Mouse (Mus musculus): ENCODE measurements around the gene Nt5m. TPM values are rescaled to one million over a fixed set of nuclear protein-coding genes. Genes with fewer than 3 reads are reported as not detected.

Nt5m gene
- polyA plus RNA-seq, 1 experiment from 2014 or later, result 40.5 TPM

- no peak overlapping the region for H3K27ac ChIP-seq (ENCODE audit: low read depth, low read length)
- H3K36me3 ChIP-seq (ENCODE audit: control insufficient read depth, insufficient read depth, low read length), result no peaks in the 10 kb centered on the region; the same call in 1 of the 2 replicates
- H3K27me3 ChIP-seq (ENCODE audit: control insufficient read depth, insufficient read depth, low read length), result no peaks in the 10 kb centered on the region
- WGBS, result 71% methylated on average over 14 of the region's 14 CpGs
- H3K4me3 ChIP-seq (ENCODE audit: low read depth, low read length), result peak overlapping the region; percentile 71
- no peak overlapping the region for H3K9ac ChIP-seq (ENCODE audit: low read length)
- H3K4me2 ChIP-seq (ENCODE audit: low read depth, low read length, severe bottlenecking), result peak overlapping the region; percentile 88
- peak; percentile 45 for DNase-seq (ENCODE audit: low spot score)
- no peaks in the 10 kb centered on the region for H3K9me3 ChIP-seq (ENCODE audit: control insufficient read depth, low read length)
- peaks cover 5% of the 10 kb centered on the region; the same call in 1 of the 2 replicates for H3K4me1 ChIP-seq (replicated peaks; ENCODE audit: control insufficient read depth, insufficient read depth, low read length)
- no peak for ATAC-seq (replicated peaks; ENCODE audit: low FRiP score)
These were observed 30.9 kb upstream of the Nt5m start for GRCm38 (mm10) chr11:59808170-59808960.

GRCm38 (mm10) chr11:59809071-59809669, 30.1 kb upstream of the Nt5m start:
- Histone ChIP-seq H3K9me3 (ENCODE audit: control insufficient read depth, low read length) (no peaks in the 10 kb centered on the region), H3K4me1 (replicated peaks; ENCODE audit: control insufficient read depth, insufficient read depth, low read length) (peaks cover 5% of the 10 kb centered on the region; the same call in 1 of the 2 replicates), H3K4me3 (ENCODE audit: low read depth, low read length) (peak overlapping the region; percentile 71), H3K27ac (ENCODE audit: low read depth, low read length) (peak overlapping the region; percentile 94; the same call in 1 of the 2 replicates), H3K27me3 (ENCODE audit: control insufficient read depth, insufficient read depth, low read length) (no peaks in the 10 kb centered on the region), H3K4me2 (ENCODE audit: low read depth, low read length, severe bottlenecking) (peak overlapping the region; percentile 88), H3K9ac (ENCODE audit: low read length) (peak overlapping the region; percentile 97), H3K36me3 (ENCODE audit: control insufficient read depth, insufficient read depth, low read length) (no peaks in the 10 kb centered on the region)
- DNase-seq (ENCODE audit: low spot score), result no peak
- 1% methylated on average over 15 of the region's 15 CpGs for WGBS
- no peak for ATAC-seq (replicated peaks; ENCODE audit: low FRiP score)

GRCm38 (mm10) chr11:59809670-59810474, 29.4 kb upstream of the Nt5m start, which contains the start of gene Flcn:
Flcn (minus strand) TSS chr11:59810016.
- H3K27ac ChIP-seq (ENCODE audit: low read depth, low read length), result peak within 1 kb of the TSS; percentile 94
- WGBS, result under 1% methylated on average over 52 of the region's 52 CpGs
- peak; percentile 92 for DNase-seq (ENCODE audit: low spot score)

GRCm38 (mm10) chr11:59810480-59811158, 28.6 kb upstream of the Nt5m start:
- H3K4me2 ChIP-seq (ENCODE audit: low read depth, low read length, severe bottlenecking), result peak overlapping the region; percentile 88
- WGBS, result 70% methylated on average over 14 of the region's 14 CpGs
- no peaks in the 10 kb centered on the region for H3K27me3 ChIP-seq (ENCODE audit: control insufficient read depth, insufficient read depth, low read length)
- H3K27ac ChIP-seq (ENCODE audit: low read depth, low read length), result peak overlapping the region; percentile 94
- no peak for ATAC-seq (replicated peaks; ENCODE audit: low FRiP score)
- no peak for DNase-seq (ENCODE audit: low spot score)
- H3K9ac ChIP-seq (ENCODE audit: low read length), result peak overlapping the region; percentile 97
- H3K9me3 ChIP-seq (ENCODE audit: control insufficient read depth, low read length), result no peaks in the 10 kb centered on the region
- H3K4me3 ChIP-seq (ENCODE audit: low read depth, low read length), result peak overlapping the region; percentile 71
- peaks cover 5% of the 10 kb centered on the region; the same call in 1 of the 2 replicates for H3K4me1 ChIP-seq (replicated peaks; ENCODE audit: control insufficient read depth, insufficient read depth, low read length)
- no peaks in the 10 kb centered on the region for H3K36me3 ChIP-seq (ENCODE audit: control insufficient read depth, insufficient read depth, low read length)

More at GRCm38 (mm10) chr11:59809670-59810474, 29.4 kb upstream of the Nt5m start, which contains the start of gene Flcn:
- H3K36me3 ChIP-seq (ENCODE audit: control insufficient read depth, insufficient read depth, low read length), result no peaks in the 10 kb centered on the region
- H3K9me3 ChIP-seq (ENCODE audit: control insufficient read depth, low read length), result no peaks in the 10 kb centered on the region
- peak within 1 kb of the TSS; percentile 88 for H3K4me2 ChIP-seq (ENCODE audit: low read depth, low read length, severe bottlenecking)
- peak within 1 kb of the TSS; percentile 97 for H3K9ac ChIP-seq (ENCODE audit: low read length)
- H3K4me3 ChIP-seq (ENCODE audit: low read depth, low read length), result peak within 1 kb of the TSS; percentile 71
- H3K27me3 ChIP-seq (ENCODE audit: control insufficient read depth, insufficient read depth, low read length), result no peaks in the 10 kb centered on the region
- ATAC-seq (replicated peaks; ENCODE audit: low FRiP score), result peak; percentile 95
- peaks cover 5% of the 10 kb centered on the region; the same call in 1 of the 2 replicates for H3K4me1 ChIP-seq (replicated peaks; ENCODE audit: control insufficient read depth, insufficient read depth, low read length)

- 76% methylated on average over 4 of the region's 4 CpGs for WGBS
- Histone ChIP-seq H3K4me2 (ENCODE audit: low read depth, low read length, severe bottlenecking) (no peak overlapping the region), H3K4me3 (ENCODE audit: low read depth, low read length) (no peak overlapping the region), H3K4me1 (replicated peaks; ENCODE audit: control insufficient read depth, insufficient read depth, low read length) (peaks cover 5% of the 10 kb centered on the region; the same call in 1 of the 2 replicates), H3K9ac (ENCODE audit: low read length) (no peak overlapping the region), H3K36me3 (ENCODE audit: control insufficient read depth, insufficient read depth, low read length) (no peaks in the 10 kb centered on the region), H3K27me3 (ENCODE audit: control insufficient read depth, insufficient read depth, low read length) (no peaks in the 10 kb centered on the region), H3K27ac (ENCODE audit: low read depth, low read length) (no peak overlapping the region), H3K9me3 (ENCODE audit: control insufficient read depth, low read length) (no peaks in the 10 kb centered on the region)
- ATAC-seq (replicated peaks; ENCODE audit: low FRiP score) (no peak), DNase-seq (ENCODE audit: low spot score) (no peak)
These were observed 28.0 kb upstream of the Nt5m start for GRCm38 (mm10) chr11:59811211-59811610.

GRCm38 (mm10) chr11:59813276-59813675, 26.0 kb upstream of the Nt5m start:
- H3K36me3 ChIP-seq (ENCODE audit: control insufficient read depth, insufficient read depth, low read length), result peaks cover 4% of the 10 kb centered on the region; the same call in 1 of the 2 replicates
- no peak for DNase-seq (ENCODE audit: low spot score)
- no peak overlapping the region for H3K4me3 ChIP-seq (ENCODE audit: low read depth, low read length)
- H3K9ac ChIP-seq (ENCODE audit: low read length), result no peak overlapping the region
- no peaks in the 10 kb centered on the region for H3K27me3 ChIP-seq (ENCODE audit: control insufficient read depth, insufficient read depth, low read length)
- no peak overlapping the region for H3K27ac ChIP-seq (ENCODE audit: low read depth, low read length)
- no peak for ATAC-seq (replicated peaks; ENCODE audit: low FRiP score)
- H3K9me3 ChIP-seq (ENCODE audit: control insufficient read depth, low read length), result no peaks in the 10 kb centered on the region
- no peak overlapping the region for H3K4me2 ChIP-seq (ENCODE audit: low read depth, low read length, severe bottlenecking)
- WGBS, result 73% methylated on average over 3 of the region's 3 CpGs
- H3K4me1 ChIP-seq (replicated peaks; ENCODE audit: control insufficient read depth, insufficient read depth, low read length), result peaks cover 5% of the 10 kb centered on the region; the same call in 1 of the 2 replicates

GRCm38 (mm10) chr11:59814311-59814710, 24.9 kb upstream of the Nt5m start:
- DNase-seq (ENCODE audit: low spot score), result no peak
- H3K27ac ChIP-seq (ENCODE audit: low read depth, low read length), result no peak overlapping the region
- H3K27me3 ChIP-seq (ENCODE audit: control insufficient read depth, insufficient read depth, low read length), result no peaks in the 10 kb centered on the region
- WGBS, result 61% methylated on average over 1 of the region's 1 CpGs
- no peak for ATAC-seq (replicated peaks; ENCODE audit: low FRiP score)
- no peak overlapping the region for H3K9ac ChIP-seq (ENCODE audit: low read length)
- no peak overlapping the region for H3K4me3 ChIP-seq (ENCODE audit: low read depth, low read length)
- no peaks in the 10 kb centered on the region for H3K9me3 ChIP-seq (ENCODE audit: control insufficient read depth, low read length)
- no peaks in the 10 kb centered on the region for H3K4me1 ChIP-seq (replicated peaks; ENCODE audit: control insufficient read depth, insufficient read depth, low read length)
- no peak overlapping the region for H3K4me2 ChIP-seq (ENCODE audit: low read depth, low read length, severe bottlenecking)
- peaks cover 12% of the 10 kb centered on the region; the same call in 1 of the 2 replicates for H3K36me3 ChIP-seq (ENCODE audit: control insufficient read depth, insufficient read depth, low read length)

- peaks cover 17% of the 10 kb centered on the region; the same call in 1 of the 2 replicates for H3K36me3 ChIP-seq (ENCODE audit: control insufficient read depth, insufficient read depth, low read length)
- H3K9ac ChIP-seq (ENCODE audit: low read length), result no peak overlapping the region
- no peaks in the 10 kb centered on the region for H3K27me3 ChIP-seq (ENCODE audit: control insufficient read depth, insufficient read depth, low read length)
- no peak overlapping the region for H3K27ac ChIP-seq (ENCODE audit: low read depth, low read length)
- no peak overlapping the region for H3K4me2 ChIP-seq (ENCODE audit: low read depth, low read length, severe bottlenecking)
- no peak overlapping the region for H3K4me3 ChIP-seq (ENCODE audit: low read depth, low read length)
- H3K4me1 ChIP-seq (replicated peaks; ENCODE audit: control insufficient read depth, insufficient read depth, low read length), result no peaks in the 10 kb centered on the region
- DNase-seq (ENCODE audit: low spot score), result no peak
- WGBS, result 92% methylated on average over 6 of the region's 6 CpGs
- ATAC-seq (replicated peaks; ENCODE audit: low FRiP score), result no peak
- H3K9me3 ChIP-seq (ENCODE audit: control insufficient read depth, low read length), result no peaks in the 10 kb centered on the region
These were observed 24.3 kb upstream of the Nt5m start for GRCm38 (mm10) chr11:59814936-59815335.
